Mouse (Mus musculus) hindlimb bud, embryonic 11.5 days (tissue): ENCODE measurements around the gene Tet3.

Experiments used
- DNase-seq: peaks from one replicate; pipeline ENCODE4 v3.0.0-alpha.2; 2012; ENCODE audit warnings: low read depth, low spot score; ENCODE audit errors: extremely low spot score

Gene Tet3

GRCm38 (mm10) chr6:83478628-83479027 lies 19.7 kb upstream of the Tet3 start:
- no peak for DNase-seq

GRCm38 (mm10) chr6:83478217-83478616 lies 19.3 kb upstream of the Tet3 start:
- no peak for DNase-seq

GRCm38 (mm10) chr6:83475431-83475830 lies 16.5 kb upstream of the Tet3 start:
- no peak for DNase-seq

- DNase-seq: no peak
These were observed 14.4 kb upstream of the Tet3 start for GRCm38 (mm10) chr6:83473240-83473639.

GRCm38 (mm10) chr6:83471739-83472138 lies 12.9 kb upstream of the Tet3 start:
- no peak for DNase-seq

GRCm38 (mm10) chr6:83464011-83464410 lies 5.1 kb upstream of the Tet3 start:
- no peak for DNase-seq

- no peak for DNase-seq
These were observed 1.7 kb downstream of the Tet3 start for GRCm38 (mm10) chr6:83456984-83457810.

GRCm38 (mm10) chr6:83456131-83456983 lies 2.5 kb downstream of the Tet3 start:
- no peak for DNase-seq

GRCm38 (mm10) chr6:83455328-83456130 lies 3.4 kb downstream of the Tet3 start:
- no peak for DNase-seq

- no peak for DNase-seq
These were observed 5.2 kb downstream of the Tet3 start for GRCm38 (mm10) chr6:83453706-83454105.

- no peak for DNase-seq
These were observed 8.2 kb downstream of the Tet3 start for GRCm38 (mm10) chr6:83450451-83451303.

- DNase-seq: no peak
These were observed 9.4 kb downstream of the Tet3 start for GRCm38 (mm10) chr6:83449440-83449839.

GRCm38 (mm10) chr6:83448911-83449310 lies 10.0 kb downstream of the Tet3 start:
- DNase-seq: no peak

- DNase-seq: no peak
These were observed 11.9 kb downstream of the Tet3 start for GRCm38 (mm10) chr6:83447031-83447430.

GRCm38 (mm10) chr6:83445796-83446195 lies 13.1 kb downstream of the Tet3 start:
- DNase-seq: no peak

GRCm38 (mm10) chr6:83443441-83444340 lies 15.2 kb downstream of the Tet3 start:
- no peak for DNase-seq

GRCm38 (mm10) chr6:83442639-83443038 lies 16.2 kb downstream of the Tet3 start:
- no peak for DNase-seq

GRCm38 (mm10) chr6:83441259-83442061 lies 17.4 kb downstream of the Tet3 start:
- DNase-seq: no peak
